Mouse (Mus musculus) spleen, postnatal 14 days (tissue): ENCODE measurements around the gene Mypop.

Source experiments
- DNase-seq, 2 experiments: peaks; one replicate each; pipeline ENCODE4 v3.0.0; 2021 to 2022; ENCODE audit warnings: low spot score in 2 of 2

The Mypop gene

GRCm38 (mm10) chr7:18989995-18990394 is 1.1 kb upstream of the Mypop start:
- DNase-seq = no peak

DNA sequence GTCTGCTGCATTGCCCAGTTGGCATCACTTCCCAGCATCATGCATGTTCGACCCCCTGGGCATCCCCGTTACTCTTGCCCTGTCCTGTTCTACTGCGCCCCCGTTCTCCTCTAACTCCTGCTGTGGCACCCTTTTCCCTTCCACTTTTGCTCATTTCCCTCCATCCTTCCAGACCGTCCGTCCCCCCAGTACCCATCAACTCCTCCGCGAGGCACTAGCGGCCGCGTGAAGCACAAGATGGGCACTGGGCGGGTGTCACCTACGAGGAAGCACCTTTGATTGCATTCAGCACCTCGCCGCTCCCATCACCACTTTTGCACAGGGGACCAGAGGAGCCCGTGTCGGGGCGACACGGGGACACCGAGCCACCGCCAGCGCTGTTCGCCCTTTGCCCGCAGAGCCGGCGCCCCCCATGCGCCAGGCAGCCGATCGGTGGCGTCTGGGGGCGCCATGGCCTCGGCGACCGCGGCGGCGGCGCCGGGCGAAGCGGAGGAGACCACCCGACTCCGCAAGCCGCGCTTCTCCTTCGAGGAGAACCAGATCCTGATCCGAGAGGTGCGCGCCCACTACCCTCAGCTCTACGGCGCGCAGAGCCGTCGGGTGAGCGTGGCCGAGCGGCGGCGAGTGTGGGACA is 732 bp downstream of the Mypop start:
- DNase-seq = no peak

GRCm38 (mm10) chr7:18992294-18992675 is 1.2 kb downstream of the Mypop start:
- no peak for DNase-seq

DNA sequence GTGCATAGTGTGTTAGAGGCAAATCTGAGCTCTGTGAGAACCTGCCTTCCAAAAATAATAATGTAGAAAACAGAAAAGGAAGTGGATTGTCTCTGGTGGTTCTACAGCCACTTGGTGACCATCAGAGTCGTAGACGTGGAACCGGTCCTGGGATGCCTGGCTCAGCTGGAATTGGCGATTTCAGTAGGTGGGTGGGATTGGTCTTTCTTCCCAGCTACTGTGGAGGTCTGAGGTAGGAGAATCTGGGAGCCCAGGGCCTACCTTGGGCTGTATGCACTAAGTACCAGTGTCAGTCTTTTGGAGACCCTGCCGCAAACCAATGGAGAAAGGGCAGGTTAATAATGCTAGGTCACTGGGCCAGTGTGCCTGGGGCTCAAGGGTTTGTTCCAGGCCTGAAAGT is 2.0 kb downstream of the Mypop start:
- DNase-seq = no peak

GRCm38 (mm10) chr7:18998835-18999234 is 7.8 kb downstream of the Mypop start:
- no peak for DNase-seq

- no peak for DNase-seq
Observed at GRCm38 (mm10) chr7:19000421-19000820, 9.4 kb downstream of the Mypop start.

DNA sequence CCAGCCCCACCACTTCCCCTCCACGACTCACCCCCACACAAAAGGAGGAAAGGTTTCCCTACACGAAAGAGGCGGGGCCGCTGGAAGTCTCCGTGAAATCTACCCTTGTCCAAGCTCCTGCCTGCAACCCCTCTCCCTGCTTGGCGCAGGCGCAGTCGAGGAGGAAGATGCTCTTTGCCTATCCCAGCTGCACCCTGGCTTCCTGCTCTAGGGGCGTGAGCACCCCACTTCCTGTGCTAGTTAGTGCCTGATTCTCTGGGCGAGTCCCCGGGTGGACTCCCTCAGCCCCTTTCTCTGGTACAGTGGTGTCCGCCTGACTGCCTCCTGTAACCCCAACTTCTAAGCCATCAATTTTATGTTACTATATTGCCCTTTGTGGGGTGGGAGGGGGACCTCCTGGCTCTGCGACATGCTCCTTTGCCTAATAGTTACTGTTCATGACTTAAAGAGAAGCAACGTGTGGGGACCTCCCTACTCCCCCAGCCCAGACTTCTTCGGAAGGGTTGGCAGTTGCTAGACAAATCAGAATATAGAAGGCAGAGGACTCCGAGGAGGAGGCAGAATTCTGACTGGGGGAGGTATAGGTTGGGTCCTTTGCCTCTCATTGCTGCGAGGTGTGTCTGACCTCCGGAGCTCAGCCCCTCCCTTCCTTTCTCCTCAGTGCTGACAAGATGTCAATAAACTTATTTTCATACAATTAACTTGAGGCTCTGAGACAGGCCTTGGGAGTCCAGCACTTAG is 10.2 kb downstream of the Mypop start:
- peak; percentile 67 to 74 for DNase-seq

DNA sequence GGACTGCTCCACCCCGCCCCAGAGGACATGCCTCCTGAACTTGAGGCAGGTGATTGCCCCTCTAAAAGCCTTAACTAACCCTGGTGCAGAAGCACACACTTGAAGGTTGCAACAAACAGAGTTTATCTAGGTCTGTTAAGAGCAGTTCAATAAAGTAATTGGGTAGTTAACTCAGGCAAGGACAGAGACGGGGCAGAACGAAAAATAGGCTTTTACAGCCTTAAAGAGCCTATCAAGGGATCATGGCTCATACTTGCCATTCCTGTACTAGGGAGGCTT is 10.7 kb downstream of the Mypop start:
- no peak for DNase-seq

- no peak for DNase-seq
Observed at GRCm38 (mm10) chr7:19002115-19002514, 11.1 kb downstream of the Mypop start.

DNA sequence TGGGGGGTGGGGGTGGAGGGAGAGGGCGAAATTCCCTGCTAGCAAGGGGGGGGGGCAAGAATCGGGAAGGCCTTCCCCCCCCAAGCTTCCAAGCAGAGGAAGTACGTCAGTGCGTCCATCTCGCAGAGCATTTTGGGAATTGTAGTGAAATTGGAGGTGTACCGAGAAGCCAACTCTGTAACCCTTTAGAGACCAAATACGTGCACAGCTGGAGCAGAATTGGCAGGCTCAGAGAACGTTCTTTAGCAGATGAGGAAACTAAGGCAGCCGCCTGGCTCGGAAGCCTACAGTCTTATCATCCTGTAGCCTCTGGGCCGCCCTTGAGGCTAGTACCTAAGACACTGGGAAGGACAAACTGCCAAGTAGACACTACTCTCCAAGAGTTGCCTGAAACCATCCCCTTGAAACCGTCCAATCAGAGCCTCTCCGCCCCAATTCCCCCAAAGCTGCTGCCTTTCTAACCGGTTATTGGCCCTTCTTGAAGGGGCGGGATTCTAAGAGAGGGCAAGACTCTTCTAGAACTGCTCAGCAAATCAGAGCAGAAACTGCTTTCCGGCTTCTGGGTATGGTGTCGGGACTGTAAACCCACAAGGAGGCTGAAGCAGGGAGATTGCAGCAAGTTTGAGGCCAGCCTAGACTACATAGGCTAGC is 11.9 kb downstream of the Mypop start:
- peak; percentile 22 to 50 for DNase-seq

- DNase-seq = peak; percentile 81 to 87
Observed at GRCm38 (mm10) chr7:19003902-19004630, 13.0 kb downstream of the Mypop start, which contains the start of gene Irf2bp1. TSS of gene Irf2bp1 (plus strand) at chr7:19004044.

GRCm38 (mm10) chr7:19004631-19005079 is 13.6 kb downstream of the Mypop start:
- peak in 1 of 2 experiments; percentile 28 for DNase-seq

DNA sequence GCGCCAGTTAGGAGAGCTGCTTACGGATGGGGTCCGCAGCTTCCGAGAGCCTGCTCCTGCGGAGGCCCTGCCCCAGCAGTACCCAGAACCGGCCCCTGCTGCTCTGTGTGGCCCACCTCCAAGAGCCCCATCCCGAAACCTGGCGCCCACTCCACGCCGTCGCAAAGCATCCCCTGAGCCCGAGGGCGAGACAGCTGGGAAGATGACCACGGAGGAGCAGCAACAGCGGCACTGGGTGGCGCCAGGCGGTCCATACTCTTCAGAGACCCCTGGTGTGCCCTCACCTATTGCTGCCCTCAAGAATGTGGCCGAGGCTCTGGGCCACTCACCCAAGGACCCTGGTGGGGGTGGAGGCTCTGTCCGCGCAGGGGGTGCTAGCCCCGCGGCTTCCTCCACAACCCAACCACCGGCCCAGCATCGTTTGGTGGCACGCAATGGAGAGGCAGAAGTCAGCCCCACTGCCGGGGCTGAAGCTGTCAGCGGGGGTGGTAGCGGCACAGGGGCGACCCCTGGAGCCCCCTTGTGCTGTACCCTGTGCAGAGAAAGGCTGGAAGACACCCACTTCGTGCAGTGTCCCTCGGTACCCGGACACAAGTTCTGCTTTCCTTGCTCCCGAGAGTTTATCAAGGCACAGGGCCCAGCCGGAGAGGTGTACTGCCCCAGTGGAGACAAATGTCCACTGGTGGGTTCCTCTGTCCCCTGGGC is 14.5 kb downstream of the Mypop start:
- no peak for DNase-seq

DNA sequence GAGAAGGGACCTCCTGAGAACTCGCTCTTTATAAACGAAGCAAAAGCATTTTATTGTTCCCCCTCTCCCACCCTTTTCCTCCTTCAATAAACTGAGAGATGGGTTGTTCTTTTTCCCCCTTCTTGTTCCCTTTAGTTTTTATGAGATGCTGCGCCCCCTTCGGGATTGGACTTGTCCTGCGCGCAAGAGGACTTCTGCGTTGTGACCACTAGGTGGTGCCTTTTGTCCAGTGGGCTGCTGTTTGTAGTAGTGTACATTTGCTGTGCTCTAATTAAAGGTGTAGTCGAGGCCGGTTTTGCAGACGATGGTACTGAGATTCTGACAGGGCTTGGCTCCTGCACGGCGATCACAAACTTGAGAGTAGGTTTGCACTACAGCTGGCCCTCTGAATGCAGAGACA is 15.4 kb downstream of the Mypop start:
- DNase-seq = peak; percentile 65 to 78

- no peak for DNase-seq
Observed at GRCm38 (mm10) chr7:19007026-19007977, 16.3 kb downstream of the Mypop start.

GRCm38 (mm10) chr7:19010581-19010980 is 19.5 kb downstream of the Mypop start:
- no peak for DNase-seq

- no peak for DNase-seq
Observed at GRCm38 (mm10) chr7:19012025-19012621, 21.1 kb downstream of the Mypop start.

DNA sequence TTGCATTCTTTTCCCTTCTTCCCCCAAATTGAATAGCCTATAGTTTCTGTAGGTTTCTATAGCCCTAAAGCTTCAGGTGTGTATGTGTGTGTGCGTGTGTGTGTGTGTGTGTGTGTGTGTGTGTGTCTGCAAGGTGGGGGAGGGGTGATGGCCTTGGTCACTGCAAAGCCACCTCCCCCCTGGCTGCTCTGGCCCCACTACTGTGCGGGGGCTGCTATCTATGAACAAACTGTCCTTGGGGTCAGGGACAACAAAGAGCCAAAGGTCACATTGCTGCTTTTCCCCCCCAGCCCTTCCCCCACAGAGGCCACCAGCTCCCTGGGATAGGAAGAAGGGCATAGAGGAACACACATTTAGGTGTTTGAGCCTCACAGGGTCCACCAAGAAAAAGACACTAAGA is 21.8 kb downstream of the Mypop start:
- DNase-seq = no peak

DNA sequence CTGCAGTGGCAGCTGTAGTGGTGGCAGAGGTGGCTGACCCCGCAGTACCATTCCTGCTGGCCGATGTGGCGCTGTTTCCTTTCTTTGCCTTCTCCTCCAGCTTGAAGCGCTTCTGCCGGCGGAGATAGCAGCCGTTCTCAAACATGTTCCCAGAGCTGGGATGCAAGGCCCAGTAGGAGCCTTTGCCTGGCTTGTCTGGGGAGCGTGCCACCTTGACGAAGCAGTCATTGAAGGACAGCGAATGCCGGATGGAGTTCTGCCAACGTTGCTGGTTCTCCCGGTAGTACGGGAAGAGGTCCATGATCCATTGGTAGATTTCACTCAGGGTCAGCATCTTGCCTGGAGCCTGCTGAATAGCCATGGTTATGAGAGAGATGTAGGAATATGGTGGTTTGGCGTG is 23.4 kb downstream of the Mypop start:
- no peak for DNase-seq

GRCm38 (mm10) chr7:19016042-19016441 is 25.0 kb downstream of the Mypop start:
- no peak for DNase-seq
